ENCODE assay signal across 13 mouse cellular contexts in the genomic region with DNA sequence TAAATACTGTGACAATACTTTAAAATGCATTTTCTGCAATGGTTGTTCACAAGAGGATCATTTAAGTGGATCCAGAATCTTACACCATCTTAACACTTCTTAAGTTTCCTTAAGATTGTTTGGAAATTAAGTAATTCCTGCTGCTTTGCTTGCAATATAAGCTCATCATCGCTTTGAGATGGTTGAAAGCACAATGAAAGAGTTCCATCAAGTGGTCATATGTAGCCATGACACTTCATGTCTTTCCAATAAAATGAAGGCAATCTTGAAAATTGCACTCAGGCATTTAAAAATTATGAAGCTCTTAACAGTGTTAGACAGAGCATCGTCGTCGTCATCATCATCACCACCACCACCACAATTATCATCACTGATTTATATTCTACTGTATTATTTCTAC.
A peak's percentile ranks its signal among the peaks of the same experiment; 100 is the strongest.
DNase-seq lines count a peak whose midpoint lies in the region; ATAC-seq and TF ChIP-seq lines count a peak whose summit lies in the region.
"Had no signal": no experiment of that assay in that cellular context is flagged by ENCODE, and none has a peak within 500 bp of the region (broad histone marks: within the 10 kb centered on the region; RNA-seq: fewer than 3 reads in every experiment).

No protein-coding gene starts in this region.

- H3K27ac ChIP-seq in kidney, postnatal 0 days, result no peak overlapping the region
- H3K27ac ChIP-seq: heart, embryonic 13.5 days; kidney, embryonic 15.5 days; limb, embryonic 10.5 days; midbrain, embryonic 12.5 days had no signal

- H3K4me1 ChIP-seq in kidney, postnatal 0 days (replicated peaks; ENCODE audit: insufficient read depth, low read length), result no peaks in the 10 kb centered on the region
- H3K4me1 ChIP-seq: heart, embryonic 13.5 days; kidney, embryonic 15.5 days; limb, embryonic 10.5 days had no signal

- no peak overlapping the region for H3K4me3 ChIP-seq in kidney, postnatal 0 days (replicated peaks; ENCODE audit: low read depth, low read length)
- H3K4me3 ChIP-seq: heart, embryonic 13.5 days; kidney, embryonic 15.5 days; limb, embryonic 10.5 days; midbrain, embryonic 12.5 days had no signal

- no peak overlapping the region for H3K4me2 ChIP-seq in kidney, postnatal 0 days (ENCODE audit: low read length)
- H3K4me2 ChIP-seq: heart, embryonic 13.5 days; kidney, embryonic 15.5 days; midbrain, embryonic 12.5 days had no signal

- no peaks in the 10 kb centered on the region for H3K36me3 ChIP-seq in kidney, postnatal 0 days (ENCODE audit: insufficient read depth, low read length)
- H3K36me3 ChIP-seq: heart, embryonic 13.5 days; kidney, embryonic 15.5 days; limb, embryonic 10.5 days; midbrain, embryonic 12.5 days had no signal

- WGBS in kidney, postnatal 0 days, result 77% methylated on average over 4 of the region's 4 CpGs

- TF ChIP-seq CTCF in kidney, postnatal 0 days (IDR thresholded peaks at IDR 0.05; ENCODE audit: low read depth), result peak; percentile 65

- DNase-seq in embryo, embryonic 11 days, result peak; percentile 13
- DNase-seq in embryo, embryonic 9.5 days (ENCODE audit: extremely low spot score), result no peak
- peak; percentile 51 for DNase-seq in kidney, postnatal 0 days (ENCODE audit: low spot score)
- DNase-seq in kidney, postnatal 14 days, result no peak
- DNase-seq in 3T3-L1 (ENCODE audit: low read depth, low spot score), result peak; percentile 7
- peak; percentile 7 for DNase-seq in c-Kit-positive CD71-positive TER-119-positive erythroid progenitor cells, embryonic 14.5 days (ENCODE audit: low spot score)
- DNase-seq in cerebellum, adult 18-20 months, result no peak
- DNase-seq in cerebellum, adult 11-12 months, result no peak

- ATAC-seq in kidney, postnatal 0 days (replicated peaks; ENCODE audit: low FRiP score, low read depth), result no peak
- ATAC-seq: hindbrain, embryonic 16.5 days had no signal

- H3K9me3 ChIP-seq in kidney, postnatal 0 days (replicated peaks; ENCODE audit: low read length), result no peaks in the 10 kb centered on the region
- H3K9me3 ChIP-seq: kidney, embryonic 15.5 days; limb, embryonic 10.5 days; midbrain, embryonic 12.5 days had no signal

- H3K9ac ChIP-seq in kidney, postnatal 0 days (ENCODE audit: low read depth, low read length), result no peak overlapping the region
- H3K9ac ChIP-seq: heart, embryonic 13.5 days; kidney, embryonic 15.5 days; midbrain, embryonic 12.5 days had no signal

- H3K27me3 ChIP-seq in kidney, postnatal 0 days (ENCODE audit: insufficient read depth, low read length), result no peaks in the 10 kb centered on the region
- H3K27me3 ChIP-seq: heart, embryonic 13.5 days; kidney, embryonic 15.5 days; midbrain, embryonic 12.5 days had no signal

Comparison
In these comparisons a context has a peak if more than half of its experiments do, and no peak if none do; other contexts are left out.
1. DNase-seq: peak in embryo, embryonic 11 days (single experiment), kidney, postnatal 0 days (single experiment), 3T3-L1 (single experiment) and c-Kit-positive CD71-positive TER-119-positive erythroid progenitor cells, embryonic 14.5 days (single experiment); none in embryo, embryonic 9.5 days (single experiment), kidney, postnatal 14 days (single experiment), cerebellum, adult 18-20 months (0 of 2) and cerebellum, adult 11-12 months (single experiment).